Mouse (Mus musculus): ENCODE measurements around the gene Brf1. TPM values are rescaled to one million over a fixed set of nuclear protein-coding genes. Genes with fewer than 3 reads are reported as not detected.

The Brf1 gene
- polyA plus RNA-seq, 1 experiment, result 27.2 TPM

GRCm38 (mm10) chr12:112965783-112966182, 34.7 kb downstream of the Brf1 start:
- Histone ChIP-seq H3K4me3 (ENCODE audit: insufficient read depth, poor library complexity, severe bottlenecking) (no peak overlapping the region), H3K79me2 (ENCODE audit: control insufficient read depth, insufficient read depth) (no peaks in the 10 kb centered on the region), H3ac (ENCODE audit: control insufficient read depth, insufficient read length, low read depth) (no peak overlapping the region), H3K27me3 (ENCODE audit: control insufficient read depth, insufficient read depth, insufficient read length) (no peaks in the 10 kb centered on the region), H3K36me3 (ENCODE audit: control insufficient read depth, insufficient read depth) (peaks cover 93% of the 10 kb centered on the region), H3K79me3 (ENCODE audit: low read depth) (no peaks in the 10 kb centered on the region)
- TF ChIP-seq MYOG (IDR thresholded peaks at IDR 0.05; ENCODE audit: control insufficient read depth, extremely low read depth, insufficient read length), result no peak
- no peak for TF ChIP-seq FOSL1 (IDR thresholded peaks at IDR 0.05; ENCODE audit: insufficient read depth, low read length, poor library complexity, severe bottlenecking)
- TF ChIP-seq USF1 (IDR thresholded peaks at IDR 0.05; ENCODE audit: low read depth), result no peak
- TF ChIP-seq MYOD1 (IDR thresholded peaks at IDR 0.05; ENCODE audit: control insufficient read depth, insufficient read length, low read depth), result no peak
- TF ChIP-seq CTCF (IDR thresholded peaks at IDR 0.05; ENCODE audit: control insufficient read depth, insufficient read depth, insufficient read length), result no peak
- no peak for TF ChIP-seq CEBPB (IDR thresholded peaks at IDR 0.05; ENCODE audit: low read depth)
- no peak for TF ChIP-seq MAX (IDR thresholded peaks at IDR 0.05)

GRCm38 (mm10) chr12:112961872-112962271, 38.6 kb downstream of the Brf1 start:
- H3K27me3 ChIP-seq (ENCODE audit: control insufficient read depth, insufficient read depth, insufficient read length), result no peaks in the 10 kb centered on the region
- peaks cover 75% of the 10 kb centered on the region for H3K36me3 ChIP-seq (ENCODE audit: control insufficient read depth, insufficient read depth)
- H3ac ChIP-seq (ENCODE audit: control insufficient read depth, insufficient read length, low read depth), result no peak overlapping the region
- no peaks in the 10 kb centered on the region for H3K79me3 ChIP-seq (ENCODE audit: low read depth)
- no peaks in the 10 kb centered on the region for H3K79me2 ChIP-seq (ENCODE audit: control insufficient read depth, insufficient read depth)
- H3K4me3 ChIP-seq (ENCODE audit: insufficient read depth, poor library complexity, severe bottlenecking), result no peak overlapping the region
- TF ChIP-seq MYOG (IDR thresholded peaks at IDR 0.05; ENCODE audit: control insufficient read depth, extremely low read depth, insufficient read length) (no peak), MAX (IDR thresholded peaks at IDR 0.05) (no peak), USF1 (IDR thresholded peaks at IDR 0.05; ENCODE audit: low read depth) (no peak), CEBPB (IDR thresholded peaks at IDR 0.05; ENCODE audit: low read depth) (no peak), FOSL1 (IDR thresholded peaks at IDR 0.05; ENCODE audit: insufficient read depth, low read length, poor library complexity, severe bottlenecking) (no peak), MYOD1 (IDR thresholded peaks at IDR 0.05; ENCODE audit: control insufficient read depth, insufficient read length, low read depth) (no peak), CTCF (IDR thresholded peaks at IDR 0.05; ENCODE audit: control insufficient read depth, insufficient read depth, insufficient read length) (no peak)

DNA sequence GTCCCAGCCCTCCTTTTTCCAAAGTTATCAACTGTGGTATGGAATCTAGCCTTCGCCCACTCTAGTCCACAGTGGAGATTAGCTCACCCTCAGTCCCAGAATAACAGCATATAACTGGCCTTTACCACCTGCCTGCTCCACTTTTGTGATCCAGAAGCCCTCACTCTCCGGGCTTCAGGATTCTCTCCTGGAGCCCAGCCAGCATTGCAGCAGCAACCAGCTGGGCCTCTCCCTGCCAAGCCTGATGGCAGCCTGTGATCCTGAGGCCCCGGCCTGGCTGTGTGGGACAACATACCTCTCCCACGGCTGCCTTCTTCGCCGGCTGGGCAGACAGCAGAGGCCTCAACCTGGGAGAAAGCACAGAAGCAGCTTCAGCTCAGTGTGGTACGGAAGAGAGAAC, 39.1 kb downstream of the Brf1 start:
- Histone ChIP-seq H3K4me3 (ENCODE audit: insufficient read depth, poor library complexity, severe bottlenecking) (no peak overlapping the region), H3K36me3 (ENCODE audit: control insufficient read depth, insufficient read depth) (peaks cover 71% of the 10 kb centered on the region), H3K79me3 (ENCODE audit: low read depth) (no peaks in the 10 kb centered on the region), H3ac (ENCODE audit: control insufficient read depth, insufficient read length, low read depth) (no peak overlapping the region), H3K27me3 (ENCODE audit: control insufficient read depth, insufficient read depth, insufficient read length) (no peaks in the 10 kb centered on the region), H3K79me2 (ENCODE audit: control insufficient read depth, insufficient read depth) (no peaks in the 10 kb centered on the region)
- TF ChIP-seq MYOG (IDR thresholded peaks at IDR 0.05; ENCODE audit: control insufficient read depth, extremely low read depth, insufficient read length) (no peak), USF1 (IDR thresholded peaks at IDR 0.05; ENCODE audit: low read depth) (no peak), MAX (IDR thresholded peaks at IDR 0.05) (no peak), CEBPB (IDR thresholded peaks at IDR 0.05; ENCODE audit: low read depth) (no peak), CTCF (IDR thresholded peaks at IDR 0.05; ENCODE audit: control insufficient read depth, insufficient read depth, insufficient read length) (no peak), FOSL1 (IDR thresholded peaks at IDR 0.05; ENCODE audit: insufficient read depth, low read length, poor library complexity, severe bottlenecking) (no peak), MYOD1 (IDR thresholded peaks at IDR 0.05; ENCODE audit: control insufficient read depth, insufficient read length, low read depth) (no peak)

DNA sequence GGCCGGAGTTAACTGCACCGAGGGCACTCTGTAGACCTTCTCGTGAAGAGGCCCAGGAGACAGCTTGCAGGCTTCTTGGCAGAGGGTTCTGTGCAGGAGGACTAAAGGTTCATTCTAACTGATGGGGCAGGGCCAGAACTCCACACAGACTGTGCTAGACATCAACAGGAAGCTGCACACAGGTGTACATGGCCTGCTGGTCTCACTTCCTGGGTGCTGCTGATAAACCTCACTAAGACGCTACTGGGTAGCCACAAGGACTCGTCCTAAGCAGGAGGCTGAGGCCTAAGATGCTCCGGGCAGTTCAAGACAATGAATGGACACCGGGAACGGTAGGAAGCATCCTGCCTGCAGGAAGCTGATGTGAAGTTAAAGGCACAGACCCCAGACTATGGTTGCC, 41.1 kb downstream of the Brf1 start:
- no peak overlapping the region for H3K4me3 ChIP-seq (ENCODE audit: insufficient read depth, poor library complexity, severe bottlenecking)
- peak overlapping the region; percentile 3 for H3ac ChIP-seq (ENCODE audit: control insufficient read depth, insufficient read length, low read depth)
- peaks cover 51% of the 10 kb centered on the region for H3K36me3 ChIP-seq (ENCODE audit: control insufficient read depth, insufficient read depth)
- H3K79me2 ChIP-seq (ENCODE audit: control insufficient read depth, insufficient read depth), result no peaks in the 10 kb centered on the region
- no peaks in the 10 kb centered on the region for H3K79me3 ChIP-seq (ENCODE audit: low read depth)
- no peak for TF ChIP-seq MAX (IDR thresholded peaks at IDR 0.05)
- no peak for TF ChIP-seq MYOG (IDR thresholded peaks at IDR 0.05; ENCODE audit: control insufficient read depth, extremely low read depth, insufficient read length)
- TF ChIP-seq FOSL1 (IDR thresholded peaks at IDR 0.05; ENCODE audit: insufficient read depth, low read length, poor library complexity, severe bottlenecking), result no peak
- TF ChIP-seq MYOD1 (IDR thresholded peaks at IDR 0.05; ENCODE audit: control insufficient read depth, insufficient read length, low read depth), result no peak
- TF ChIP-seq CEBPB (IDR thresholded peaks at IDR 0.05; ENCODE audit: low read depth), result no peak
- TF ChIP-seq USF1 (IDR thresholded peaks at IDR 0.05; ENCODE audit: low read depth), result no peak
- TF ChIP-seq CTCF (IDR thresholded peaks at IDR 0.05; ENCODE audit: control insufficient read depth, insufficient read depth, insufficient read length), result no peak
- H3K27me3 ChIP-seq (ENCODE audit: control insufficient read depth, insufficient read depth, insufficient read length), result no peaks in the 10 kb centered on the region

GRCm38 (mm10) chr12:112958303-112958702, 42.2 kb downstream of the Brf1 start:
- no peaks in the 10 kb centered on the region for H3K27me3 ChIP-seq (ENCODE audit: control insufficient read depth, insufficient read depth, insufficient read length)
- H3ac ChIP-seq (ENCODE audit: control insufficient read depth, insufficient read length, low read depth), result no peak overlapping the region
- no peaks in the 10 kb centered on the region for H3K79me3 ChIP-seq (ENCODE audit: low read depth)
- no peaks in the 10 kb centered on the region for H3K79me2 ChIP-seq (ENCODE audit: control insufficient read depth, insufficient read depth)
- H3K36me3 ChIP-seq (ENCODE audit: control insufficient read depth, insufficient read depth), result peaks cover 41% of the 10 kb centered on the region
- peak; percentile 37 for TF ChIP-seq CTCF (IDR thresholded peaks at IDR 0.05; ENCODE audit: control insufficient read depth, insufficient read depth, insufficient read length)
- TF ChIP-seq MYOD1 (IDR thresholded peaks at IDR 0.05; ENCODE audit: control insufficient read depth, insufficient read length, low read depth), result no peak
- H3K4me3 ChIP-seq (ENCODE audit: insufficient read depth, poor library complexity, severe bottlenecking), result no peak overlapping the region

GRCm38 (mm10) chr12:112955800-112956199, 44.7 kb downstream of the Brf1 start:
- TF ChIP-seq MAX (IDR thresholded peaks at IDR 0.05) (no peak), CTCF (IDR thresholded peaks at IDR 0.05; ENCODE audit: control insufficient read depth, insufficient read depth, insufficient read length) (peak; percentile 39)
- H3K79me3 ChIP-seq (ENCODE audit: low read depth), result no peaks in the 10 kb centered on the region
- H3ac ChIP-seq (ENCODE audit: control insufficient read depth, insufficient read length, low read depth), result no peak overlapping the region
- no peaks in the 10 kb centered on the region for H3K79me2 ChIP-seq (ENCODE audit: control insufficient read depth, insufficient read depth)
- H3K4me3 ChIP-seq (ENCODE audit: insufficient read depth, poor library complexity, severe bottlenecking), result no peak overlapping the region
- H3K36me3 ChIP-seq (ENCODE audit: control insufficient read depth, insufficient read depth), result peaks cover 21% of the 10 kb centered on the region
- no peaks in the 10 kb centered on the region for H3K27me3 ChIP-seq (ENCODE audit: control insufficient read depth, insufficient read depth, insufficient read length)

Measured in C2C12 (cell line).